8 mouse cellular contexts compared by ENCODE assay signal in the genomic region with DNA sequence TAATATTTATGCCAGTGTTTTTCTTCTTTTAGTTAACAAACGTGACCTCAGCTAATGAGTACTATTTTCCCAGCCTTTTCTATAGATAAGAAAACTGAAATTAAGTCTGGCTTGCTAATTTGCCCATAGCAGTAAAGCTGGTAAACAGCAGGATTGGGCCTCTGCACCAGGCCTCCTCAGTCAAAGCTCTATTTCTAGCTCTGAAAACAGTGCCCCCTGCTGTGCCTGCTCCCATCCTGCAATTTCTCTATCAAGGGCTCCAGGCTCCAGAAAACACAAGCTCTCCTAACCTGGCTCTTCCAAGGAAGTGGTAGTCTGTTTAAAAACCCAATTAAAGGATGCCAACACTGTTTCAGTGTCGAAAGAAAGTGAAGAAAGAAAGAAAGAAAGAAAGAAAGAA.
DNase-seq lines count a peak whose midpoint lies in the region; ATAC-seq lines count a peak whose summit lies in the region.

No protein-coding gene starts in this region.

- no peak for ATAC-seq in liver, embryonic 12.5 days
- no peak for ATAC-seq in intestine, embryonic 14.5 days (replicated peaks; ENCODE audit: low FRiP score, low TSS enrichment, low read depth)
- peak; percentile 41; the same call in 1 of the 2 replicates for ATAC-seq in neural tube, embryonic 11.5 days (ENCODE audit: insufficient read depth, low FRiP score, low TSS enrichment)

- intact Hi-C loops in left cerebral cortex, postnatal 10 days (cut with DNase I) = loop anchor here (5.0 kb wide), 1 partner anchor 100 kb away; no protein-coding TSS in a partner anchor

- H3K27ac ChIP-seq in liver, embryonic 12.5 days = no peak overlapping the region
- no peak overlapping the region for H3K27ac ChIP-seq in intestine, embryonic 14.5 days (ENCODE audit: low read depth)
- no peak overlapping the region for H3K27ac ChIP-seq in neural tube, embryonic 11.5 days (ENCODE audit: low read depth, low read length)

- H3K4me1 ChIP-seq in liver, embryonic 12.5 days = peaks cover 6% of the 10 kb centered on the region; the same call in 1 of the 2 replicates
- no peaks in the 10 kb centered on the region for H3K4me1 ChIP-seq in intestine, embryonic 14.5 days (replicated peaks; ENCODE audit: control insufficient read depth, insufficient read depth, low read length)
- peaks cover 3% of the 10 kb centered on the region; the same call in 1 of the 2 replicates for H3K4me1 ChIP-seq in neural tube, embryonic 11.5 days (ENCODE audit: control insufficient read depth, insufficient read depth, low read length)

- H3K27me3 ChIP-seq in liver, embryonic 12.5 days (replicated peaks) = no peaks in the 10 kb centered on the region
- no peaks in the 10 kb centered on the region for H3K27me3 ChIP-seq in intestine, embryonic 14.5 days (replicated peaks; ENCODE audit: control insufficient read depth, insufficient read depth, low read length)
- no peaks in the 10 kb centered on the region for H3K27me3 ChIP-seq in neural tube, embryonic 11.5 days (ENCODE audit: control insufficient read depth, insufficient read depth, low read length)

- H3K4me3 ChIP-seq in liver, embryonic 12.5 days = no peak overlapping the region
- no peak overlapping the region for H3K4me3 ChIP-seq in intestine, embryonic 14.5 days (ENCODE audit: low read depth, low read length)
- H3K4me3 ChIP-seq in neural tube, embryonic 11.5 days (ENCODE audit: low read depth, low read length) = no peak overlapping the region

- H3K9me3 ChIP-seq in liver, embryonic 12.5 days (replicated peaks) = no peaks in the 10 kb centered on the region
- no peaks in the 10 kb centered on the region for H3K9me3 ChIP-seq in intestine, embryonic 14.5 days (ENCODE audit: control insufficient read depth, low read length)
- H3K9me3 ChIP-seq in neural tube, embryonic 11.5 days (ENCODE audit: control insufficient read depth, low read length) = no peaks in the 10 kb centered on the region

- no peak overlapping the region for H3K4me2 ChIP-seq in liver, embryonic 12.5 days
- H3K4me2 ChIP-seq in intestine, embryonic 14.5 days (ENCODE audit: low read length) = no peak overlapping the region
- no peak overlapping the region for H3K4me2 ChIP-seq in neural tube, embryonic 11.5 days (ENCODE audit: low read depth)

- H3K9ac ChIP-seq in liver, embryonic 12.5 days = no peak overlapping the region
- no peak overlapping the region for H3K9ac ChIP-seq in intestine, embryonic 14.5 days (ENCODE audit: low read length)
- no peak overlapping the region for H3K9ac ChIP-seq in neural tube, embryonic 11.5 days (ENCODE audit: low read length)

- no peaks in the 10 kb centered on the region for H3K36me3 ChIP-seq in liver, embryonic 12.5 days
- H3K36me3 ChIP-seq in intestine, embryonic 14.5 days (ENCODE audit: control insufficient read depth, insufficient read depth, low read length) = no peaks in the 10 kb centered on the region
- no peaks in the 10 kb centered on the region for H3K36me3 ChIP-seq in neural tube, embryonic 11.5 days (ENCODE audit: control insufficient read depth, insufficient read depth, low read length)

- DNase-seq in liver = peak; percentile 59
- DNase-seq in cerebellum, adult 18-20 months = peak; percentile 69 to 72
- DNase-seq in frontal cortex, adult 2 months (ENCODE audit: extremely low spot score in 1 of 2, low spot score in 1 of 2) = peak; percentile 33 to 86
- peak; percentile 79 for DNase-seq in intestine, embryonic 14.5 days (ENCODE audit: low spot score)
- DNase-seq in left cerebral cortex, postnatal 10 days (ENCODE audit: extremely low spot score in 1 of 2, low spot score in 2 of 2) = peak; percentile 38 to 71
- DNase-seq in neural tube, embryonic 11.5 days (ENCODE audit: low spot score) = peak; percentile 68
- DNase-seq in urinary bladder, postnatal 36 days (ENCODE audit: low spot score in 2 of 2) = peak; percentile 66 to 75

- WGBS in liver, embryonic 12.5 days (ENCODE audit: insufficient replicate concordance) = 29% methylated on average over 2 of the region's 2 CpGs
- 65% methylated on average over 2 of the region's 2 CpGs for WGBS in intestine, embryonic 14.5 days
- 61% methylated on average over 2 of the region's 2 CpGs for WGBS in neural tube, embryonic 11.5 days
